Mouse (Mus musculus) frontal cortex, postnatal 36 days (tissue): ENCODE data around the gene Adh7.

Source experiments
- DNase-seq, 2 experiments: peaks; one replicate each; pipeline ENCODE4 v3.0.0; 2022; ENCODE audit warnings: low spot score in 2 of 2

Adh7 gene

DNA sequence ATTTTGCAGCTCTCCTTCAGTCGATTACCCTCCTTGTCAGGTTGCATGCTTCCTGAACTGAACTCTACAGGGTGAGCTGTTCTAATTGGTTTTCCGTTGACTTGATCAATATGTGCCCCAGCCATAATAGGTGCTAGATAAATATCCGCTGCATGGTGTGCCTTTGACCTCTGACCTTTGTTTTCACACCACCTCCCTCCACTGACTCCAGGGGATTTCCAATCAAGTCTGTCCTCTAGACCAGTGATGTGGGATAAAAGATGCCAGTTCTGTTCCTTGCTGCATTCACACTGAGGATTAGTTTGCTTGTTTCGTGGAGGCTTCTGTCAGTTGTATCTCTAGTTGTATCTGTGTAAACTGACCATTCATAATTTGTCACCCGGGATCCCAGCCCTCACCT, 36.6 kb downstream of the Adh7 start:
- no peak for DNase-seq

DNA sequence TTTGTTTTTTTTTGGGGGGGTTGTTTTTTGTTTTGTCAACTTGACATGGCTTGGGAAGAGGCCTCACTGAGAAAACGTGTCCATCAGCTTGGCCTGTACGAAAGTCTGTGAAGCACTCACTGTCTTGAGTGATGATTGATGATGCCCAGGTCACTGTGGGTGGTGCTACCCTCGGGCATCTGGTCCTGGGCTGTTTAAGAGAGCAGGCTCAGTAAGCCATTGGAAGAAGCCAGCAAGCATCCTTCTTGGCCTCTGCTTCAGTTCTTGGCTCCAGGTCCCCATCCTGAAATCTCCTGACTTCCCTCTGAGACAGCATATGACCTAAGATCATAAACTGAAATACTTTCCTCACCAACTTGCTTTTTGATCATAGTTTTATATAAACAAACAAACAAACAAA, 37.8 kb downstream of the Adh7 start:
- no peak for DNase-seq

DNA sequence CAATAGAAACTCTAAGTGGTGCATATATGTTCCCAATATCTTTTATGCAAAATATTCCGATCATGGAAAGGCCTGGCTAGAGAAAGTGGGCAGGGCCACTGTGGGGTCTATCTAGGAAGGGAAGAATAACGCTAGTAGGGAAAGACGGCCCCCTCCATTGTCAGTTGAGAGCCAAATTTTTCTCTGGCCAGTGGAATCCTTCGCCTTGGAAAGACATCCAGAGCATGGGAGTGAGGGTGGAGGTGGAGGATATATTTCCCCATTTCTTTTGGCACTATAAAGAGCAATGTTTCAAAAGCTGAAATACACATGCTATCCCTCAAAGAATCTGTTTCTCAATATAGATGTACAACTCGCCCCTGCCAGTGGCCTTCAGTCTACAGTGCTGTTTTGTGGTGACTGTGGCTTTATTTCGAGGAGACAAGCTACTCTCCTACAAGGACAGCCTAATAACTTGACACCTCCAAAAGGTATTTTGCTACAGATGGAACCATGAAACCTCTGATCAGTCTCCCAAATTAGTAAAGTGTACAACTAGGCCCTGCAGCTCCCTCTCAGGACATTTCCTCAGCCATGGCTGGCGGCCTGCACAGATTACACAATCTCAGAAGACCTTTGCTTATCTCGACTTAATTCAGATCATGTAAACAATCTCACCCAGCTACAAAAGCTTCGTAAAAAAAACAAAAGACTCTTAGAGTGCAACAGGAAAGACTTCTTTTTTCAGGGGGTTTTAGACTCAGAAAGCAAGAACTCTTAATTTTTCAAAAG, 38.4 kb downstream of the Adh7 start:
- DNase-seq, result no peak

DNA sequence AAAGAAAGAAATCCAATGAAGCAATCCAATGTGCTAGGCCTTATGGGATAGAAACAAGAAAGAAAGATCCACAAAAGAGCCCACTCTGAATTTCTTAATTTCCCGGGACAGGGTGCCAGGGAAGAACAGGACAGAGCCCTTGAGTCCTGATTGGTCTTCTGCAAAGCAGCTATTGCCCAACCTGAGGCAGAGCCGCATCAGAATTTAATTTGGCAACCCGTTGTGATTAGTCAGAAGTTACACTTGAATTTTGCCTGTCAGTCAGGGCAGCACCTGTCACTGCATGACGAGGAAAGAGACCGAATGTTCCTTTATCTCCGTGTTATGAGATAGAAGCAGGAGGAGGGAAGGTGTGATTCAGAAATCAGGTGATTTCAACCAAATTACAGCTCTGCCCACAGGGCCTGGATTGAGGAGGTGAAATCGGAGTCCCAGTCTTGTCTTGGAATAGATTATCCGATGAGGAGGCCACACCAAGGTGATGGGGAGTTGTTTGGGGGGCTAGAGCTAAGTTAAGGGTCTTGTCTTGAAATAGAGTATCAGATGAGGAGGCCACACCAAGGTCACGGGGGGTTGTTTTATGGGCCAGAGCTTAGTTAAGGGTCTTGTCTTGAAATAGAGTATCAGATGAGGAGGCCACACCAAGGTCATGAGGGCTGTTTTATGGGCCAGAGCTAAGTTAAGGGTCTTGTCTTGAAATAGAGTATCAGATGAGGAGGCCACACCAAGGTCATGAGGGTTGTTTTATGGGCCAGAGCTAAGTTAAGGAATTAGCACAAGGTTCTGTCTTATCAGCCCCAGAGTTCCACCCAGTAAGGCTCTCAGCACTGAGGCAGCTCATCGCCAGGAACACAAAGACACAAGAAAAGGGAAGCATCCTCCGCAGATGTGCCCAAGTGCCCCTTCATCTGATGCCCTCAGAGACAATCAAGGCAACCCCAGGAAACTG, 43.4 kb downstream of the Adh7 start, which contains the start of gene Adh1:
Adh1 (plus strand) TSS at position 271 of the 949 bp plus-strand sequence.
- no peak for DNase-seq

DNA sequence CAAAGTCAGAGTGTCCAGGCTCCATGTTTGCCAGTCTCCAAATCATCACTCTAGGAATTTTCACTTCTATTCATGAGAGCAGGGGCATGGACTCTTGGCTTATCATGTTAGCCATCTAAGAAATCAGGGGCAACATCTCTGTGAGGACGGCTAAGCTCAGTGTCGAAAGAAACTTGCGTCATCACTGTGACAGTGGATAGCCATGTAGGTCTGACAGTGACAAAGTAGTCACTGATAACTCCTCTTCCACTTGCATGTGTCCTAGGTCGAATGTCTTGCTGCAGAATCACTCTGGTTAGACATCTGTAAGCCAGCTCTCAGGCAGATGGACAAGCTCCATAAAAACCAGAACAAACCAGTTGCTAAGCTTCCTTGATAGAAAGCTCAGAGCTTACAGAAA, 45.0 kb downstream of the Adh7 start:
- DNase-seq, result no peak

DNA sequence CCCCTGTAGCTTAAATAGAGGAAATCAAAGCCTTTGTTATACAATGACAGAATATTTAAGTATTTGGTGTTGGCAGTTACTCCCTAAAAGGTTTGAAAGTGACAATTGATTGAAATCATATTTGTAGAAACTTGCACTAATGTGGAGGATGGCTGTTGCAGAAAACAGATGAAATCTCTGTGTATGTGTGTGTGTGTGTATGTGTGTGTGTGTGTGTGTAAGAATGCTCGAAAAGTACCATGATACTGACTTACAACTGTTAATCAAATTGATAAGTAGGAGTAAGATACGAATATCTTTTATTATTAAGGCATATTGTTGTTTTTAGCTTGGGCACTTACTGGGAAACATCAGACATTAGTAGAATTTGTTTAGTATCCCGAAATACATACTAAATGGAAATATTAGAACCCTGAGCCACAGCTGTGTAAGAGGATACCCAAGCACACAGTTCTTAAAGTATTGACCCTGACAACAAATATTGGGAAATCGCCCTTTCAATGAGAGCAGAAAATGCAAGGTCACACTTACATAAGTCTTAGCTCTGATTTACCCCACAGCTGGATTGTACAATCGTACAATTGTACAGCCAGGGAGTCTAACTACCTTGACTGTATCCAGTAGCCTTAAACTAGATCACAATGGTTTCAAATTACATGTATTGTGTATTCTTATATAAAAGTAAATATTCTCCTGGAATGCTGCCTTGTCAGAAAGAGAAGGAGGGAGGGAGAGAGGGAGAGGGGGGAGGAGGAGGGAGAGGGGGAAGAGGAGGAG, 45.8 kb downstream of the Adh7 start:
- no peak for DNase-seq

DNA sequence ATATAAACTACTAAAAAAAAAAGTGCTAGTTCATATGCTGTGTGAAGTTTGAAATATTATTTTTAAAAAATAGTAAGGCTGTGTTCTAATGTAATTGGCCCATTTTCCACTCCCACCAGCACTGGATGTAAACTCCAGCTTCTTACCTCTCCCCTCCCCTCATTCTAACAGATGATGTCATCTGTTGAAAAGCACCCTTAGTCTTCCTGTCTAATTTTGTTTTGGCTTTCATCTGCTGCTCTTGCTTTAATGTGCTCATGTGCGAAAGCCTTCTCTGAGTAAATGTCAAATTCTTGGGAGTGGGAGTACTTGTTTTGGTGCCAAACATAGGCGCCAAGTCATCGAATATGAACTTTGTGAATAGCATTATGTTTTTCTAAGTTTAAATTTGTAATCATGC, 47.1 kb downstream of the Adh7 start:
- peak in 1 of 2 experiments; percentile 17 for DNase-seq

DNA sequence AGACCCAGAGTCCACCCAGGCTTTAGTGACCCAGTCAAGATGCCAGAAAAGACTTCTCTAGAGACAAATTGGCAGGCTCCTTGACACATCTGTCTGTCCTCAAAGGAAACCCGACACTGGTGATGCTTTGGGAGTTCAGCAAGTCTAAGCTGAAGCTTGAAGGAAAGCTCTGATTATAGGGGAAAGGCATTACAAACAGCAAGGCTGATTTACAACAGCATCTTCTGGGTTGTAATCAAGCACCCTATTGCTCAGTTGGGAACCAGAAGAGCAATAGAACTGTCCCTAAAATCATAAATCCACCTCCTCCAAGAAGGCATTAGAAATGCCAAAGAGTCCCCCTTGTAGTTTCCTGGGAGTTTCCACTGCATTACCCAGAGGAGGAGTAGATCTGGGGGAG, 52.9 kb downstream of the Adh7 start:
- DNase-seq, result no peak

DNA sequence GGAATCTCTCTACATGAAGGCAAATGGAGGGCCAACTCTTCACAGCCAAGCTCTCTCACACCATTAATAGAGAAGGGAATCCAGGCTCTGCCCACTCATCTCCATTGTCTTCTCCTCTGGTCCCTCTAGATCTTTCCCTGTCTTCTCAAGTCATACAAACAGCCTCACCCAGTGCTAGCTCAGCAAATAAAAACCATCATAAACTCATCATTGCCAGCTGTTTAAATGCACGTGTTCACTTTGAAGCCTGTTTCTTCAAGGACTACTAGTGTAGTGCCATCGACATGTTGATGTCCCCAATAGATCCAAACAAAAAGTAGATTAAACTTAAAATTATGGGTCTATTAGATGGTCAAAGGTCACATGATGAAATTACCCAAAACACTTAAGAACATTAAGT, 53.7 kb downstream of the Adh7 start:
- no peak for DNase-seq

DNA sequence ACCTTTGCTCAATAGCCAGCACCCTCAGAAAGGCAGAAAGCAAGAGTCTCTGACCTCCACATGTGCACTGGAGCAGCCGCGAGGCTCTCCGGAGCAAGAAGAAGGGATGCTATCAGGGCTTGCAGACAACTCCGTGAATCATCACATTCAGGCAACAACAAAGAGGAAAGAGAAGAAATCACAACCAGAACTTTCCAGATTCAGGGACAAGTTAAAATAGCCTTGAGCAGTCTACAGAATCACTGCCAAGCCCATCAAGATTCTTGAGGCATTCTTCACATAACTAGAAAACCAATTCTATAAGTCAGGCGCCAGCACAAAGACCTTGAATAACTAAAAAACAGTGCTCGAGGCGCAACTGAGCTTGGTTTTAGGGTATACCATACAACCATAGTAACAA, 55.5 kb downstream of the Adh7 start:
- no peak for DNase-seq

DNA sequence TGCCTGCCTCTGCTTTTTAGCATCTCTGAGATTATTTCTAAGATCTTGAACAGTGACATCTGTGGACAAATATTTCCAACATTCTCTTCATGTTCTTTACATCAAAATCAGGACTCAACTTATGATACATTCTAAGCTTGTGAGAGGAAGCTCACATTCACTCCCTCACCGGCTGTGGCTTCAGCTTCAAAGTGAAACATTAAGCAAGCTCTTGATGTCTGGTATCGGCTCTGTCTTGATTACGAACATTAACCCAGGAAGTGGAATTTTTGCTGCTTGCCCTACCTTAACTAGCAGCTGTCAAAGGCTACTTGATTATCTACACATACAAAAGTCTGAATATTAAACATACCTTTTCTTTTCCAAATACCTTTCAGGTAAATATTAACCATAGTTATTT, 57.5 kb downstream of the Adh7 start:
- no peak for DNase-seq

DNA sequence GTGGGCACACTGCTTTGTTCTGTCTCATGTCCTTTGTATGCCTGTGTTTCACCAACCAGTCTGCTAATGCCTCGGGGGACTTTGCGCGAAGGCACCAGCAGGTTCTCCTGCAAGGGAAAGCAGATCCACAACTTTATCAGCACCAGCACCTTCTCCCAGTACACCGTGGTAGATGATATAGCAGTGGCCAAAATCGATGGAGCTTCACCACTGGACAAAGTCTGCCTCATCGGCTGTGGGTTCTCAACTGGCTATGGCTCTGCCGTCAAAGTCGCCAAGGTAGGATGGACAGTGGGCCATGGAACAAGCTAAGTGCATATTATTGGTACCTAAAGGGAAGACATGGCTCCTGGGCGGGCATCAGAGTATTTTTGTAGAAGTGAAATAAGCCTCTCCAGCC, 65.0 kb downstream of the Adh7 start:
- no peak for DNase-seq
